Mouse (Mus musculus) layer of hippocampus, adult 8-10 months (tissue): ENCODE data around the gene Zfp324. TPM values are rescaled to one million over a fixed set of nuclear protein-coding genes. Genes with fewer than 3 reads are reported as not detected.
"Not testable (repeated sequence)": the region's sequence is repeated elsewhere in the genome, so short reads cannot be mapped to it uniquely, and the experiment has no call there.

ENCODE experiments used
- DNase-seq, 2 experiments: peaks; one replicate each; pipeline ENCODE4 v3.0.0; 2022; ENCODE audit warnings: low spot score in 2 of 2
- total RNA-seq, 4 experiments: library from RNA; stranded (reverse); gene quantifications; 2 replicates each; pipeline ENCODE4 v1.2.4; 2022

Zfp324 gene
- total RNA-seq: 10 to 100 TPM in 3 of 4 experiments, 1 to 10 TPM in 1; 9.5 to 11.6 (median 11.3) TPM

DNA sequence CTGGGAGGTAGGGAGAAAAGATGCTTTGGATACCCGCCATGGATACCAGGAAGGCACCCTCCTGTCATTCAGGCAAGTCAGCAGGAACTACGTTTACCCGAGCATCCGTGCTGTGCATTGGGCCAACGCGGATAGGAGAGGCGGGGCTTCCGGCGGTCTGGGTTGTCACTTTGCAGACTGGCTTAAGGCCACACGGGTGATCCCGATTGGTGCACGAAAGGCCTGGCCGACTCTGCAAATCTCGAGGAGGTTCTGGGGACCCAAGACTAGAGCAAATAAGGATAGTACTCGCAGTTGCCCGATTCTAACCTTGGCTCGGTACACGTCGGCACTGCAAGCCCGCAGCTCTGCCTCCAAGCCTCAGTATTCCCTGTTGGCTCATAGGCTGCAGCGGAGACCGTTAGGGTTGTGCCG lies at the start of gene Zfp324:
TSS of gene Zfp324 (plus strand) at position 161 of the 414 bp plus-strand sequence.
- peak; percentile 91 for DNase-seq

GRCm38 (mm10) chr7:12920495-12920894 lies 45.1 kb upstream of the Zfp324 start:
- DNase-seq: not testable (repeated sequence)

DNA sequence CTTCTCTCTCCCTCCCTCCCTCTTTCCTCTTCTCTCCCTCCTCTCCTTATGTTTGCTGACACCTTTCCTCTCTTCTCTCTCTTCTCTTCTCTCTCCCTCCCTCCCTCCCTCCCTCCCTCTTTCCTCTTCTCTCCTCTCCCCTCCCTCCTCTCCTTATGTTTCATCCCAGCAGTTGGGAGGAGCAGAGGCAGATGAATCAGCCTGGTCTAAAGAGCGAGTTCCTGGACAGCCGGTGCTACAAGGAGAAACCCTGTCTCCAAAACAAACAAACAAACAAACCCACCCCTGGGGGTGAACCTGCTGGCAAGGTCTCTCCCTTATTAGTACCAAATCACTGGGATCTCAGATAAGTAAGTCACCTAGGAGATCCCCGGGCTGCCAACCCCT lies 44.3 kb upstream of the Zfp324 start:
- DNase-seq: no peak

- DNase-seq: peak; percentile 99 to 100
Measured at GRCm38 (mm10) chr7:12921705-12922465, 43.8 kb upstream of the Zfp324 start, which contains the start of gene Rps5. Gene Rps5, plus strand, starts transcription at chr7:12922290.

DNA sequence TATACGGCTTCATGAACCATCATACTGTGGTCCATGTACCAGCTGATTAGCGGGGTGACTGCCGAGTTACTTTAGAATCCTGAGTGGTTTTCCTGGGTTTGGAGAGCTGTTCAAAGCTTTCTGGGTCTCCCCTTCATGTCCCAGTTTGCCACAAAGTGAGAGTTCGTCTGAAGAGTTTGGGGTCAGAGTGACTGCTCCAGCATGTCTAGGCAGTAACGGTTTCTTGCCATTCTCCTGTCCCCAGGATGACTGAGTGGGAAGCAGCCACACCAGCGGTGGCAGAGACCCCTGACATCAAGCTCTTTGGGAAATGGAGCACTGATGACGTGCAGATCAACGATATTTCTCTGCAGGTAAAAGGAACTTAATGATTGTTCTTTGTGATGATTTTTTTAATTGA lies 42.9 kb upstream of the Zfp324 start:
- DNase-seq: no peak

- no peak for DNase-seq
Measured at GRCm38 (mm10) chr7:12926316-12926715, 39.3 kb upstream of the Zfp324 start.

DNA sequence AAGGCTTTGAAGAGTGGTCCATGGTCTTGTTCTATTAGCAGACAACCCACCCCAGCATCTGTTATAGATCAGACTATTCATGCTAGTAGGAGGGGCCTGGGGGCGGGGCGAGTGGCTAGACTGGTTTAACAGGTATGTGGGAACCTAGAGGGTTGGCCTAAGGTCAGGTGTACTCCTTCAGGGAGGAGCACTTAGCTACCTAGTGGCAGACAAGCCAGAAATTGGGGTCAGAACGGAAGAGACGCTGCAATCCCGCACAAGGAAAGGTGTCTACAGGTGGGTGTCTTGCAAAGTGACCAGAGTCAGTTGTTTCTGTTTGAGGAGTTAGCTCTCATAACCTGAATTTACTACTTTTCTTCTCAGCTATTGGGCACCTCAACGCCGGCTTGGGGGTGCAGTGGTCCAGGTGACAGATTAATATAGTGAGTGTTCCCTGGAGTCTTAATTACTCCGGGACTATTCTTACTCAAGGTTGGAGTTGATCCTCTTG lies 38.4 kb upstream of the Zfp324 start, which contains the start of gene Rnf225:
TSS of gene Rnf225 (plus strand) at position 226 of the 490 bp plus-strand sequence.
- DNase-seq: no peak

- no peak for DNase-seq
Measured at GRCm38 (mm10) chr7:12927693-12928589, 37.7 kb upstream of the Zfp324 start.

DNA sequence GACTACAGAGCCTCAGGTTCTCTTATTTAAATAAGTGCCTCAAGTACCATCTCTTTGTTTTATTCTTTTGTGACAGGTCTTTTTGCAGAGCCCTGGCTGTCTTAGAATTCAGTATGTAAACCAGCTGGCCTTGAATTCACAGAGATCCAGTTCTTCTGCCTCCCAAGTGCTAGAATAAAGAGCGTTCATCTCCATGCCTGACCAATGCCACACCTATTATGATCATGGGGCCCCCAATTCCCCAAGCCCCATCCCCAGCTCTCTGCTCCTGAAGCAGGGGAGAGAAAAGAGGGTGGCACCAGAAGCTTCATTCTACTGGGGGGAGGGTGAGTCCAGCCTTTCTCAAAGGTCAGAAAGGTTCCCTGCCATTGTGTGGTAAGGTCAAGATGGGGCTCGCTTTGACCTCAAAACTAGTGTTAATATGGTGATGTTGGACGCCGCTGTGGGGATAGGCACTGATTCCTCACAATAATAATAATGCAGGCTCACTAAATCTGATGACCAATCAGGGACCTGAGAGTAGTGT lies 32.0 kb upstream of the Zfp324 start:
- DNase-seq: no peak

GRCm38 (mm10) chr7:12934808-12935207 lies 30.8 kb upstream of the Zfp324 start:
- no peak for DNase-seq

DNA sequence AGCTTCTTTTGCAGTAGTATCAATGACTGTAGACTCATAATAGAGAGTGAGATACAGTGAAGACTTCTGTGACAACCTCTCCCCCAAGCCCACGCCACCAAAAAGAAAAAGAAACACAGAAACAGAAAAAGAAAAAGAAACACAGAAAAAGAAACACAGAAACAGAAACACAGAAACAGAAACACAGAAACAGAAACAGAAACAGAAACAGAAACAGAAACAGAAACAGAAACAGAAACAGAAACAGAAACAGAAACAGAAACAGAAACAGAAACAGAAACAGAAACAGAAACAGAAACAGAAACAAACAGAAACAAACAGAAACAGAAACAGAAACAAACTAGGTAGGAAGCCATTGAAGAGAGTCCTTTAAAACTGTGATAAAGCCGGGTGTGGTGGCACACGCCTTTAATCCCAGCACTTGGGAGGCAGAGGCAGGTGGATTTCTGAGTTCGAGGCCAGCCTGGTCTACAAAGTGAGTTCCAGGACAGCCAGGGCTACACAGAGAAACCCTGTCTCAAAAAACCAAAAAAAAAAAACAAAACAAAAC lies 28.3 kb upstream of the Zfp324 start:
- DNase-seq: not testable (repeated sequence)

GRCm38 (mm10) chr7:12940599-12940998 lies 25.0 kb upstream of the Zfp324 start:
- no peak for DNase-seq

DNA sequence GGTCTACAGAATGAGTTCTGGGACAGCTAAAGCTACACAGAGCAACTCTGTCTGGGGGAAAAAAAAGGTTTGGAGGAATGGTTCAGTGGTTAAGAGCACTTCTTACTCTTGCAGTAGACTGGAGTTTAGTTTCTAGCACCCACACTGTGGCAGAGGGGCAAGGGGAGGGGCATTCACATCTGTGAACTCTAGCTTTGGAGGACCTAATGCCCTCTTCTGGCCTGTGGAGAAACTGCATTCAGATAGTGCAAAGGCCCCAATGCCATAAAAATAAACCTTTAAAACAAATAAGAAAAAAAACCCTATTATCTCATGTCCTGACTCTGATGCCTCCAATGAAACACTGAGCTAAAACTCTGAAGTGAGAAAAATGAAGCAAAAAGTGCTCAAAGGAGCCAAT lies 22.1 kb upstream of the Zfp324 start:
- no peak for DNase-seq

- peak; percentile 97 to 98 for DNase-seq
Measured at GRCm38 (mm10) chr7:12949032-12949871, 16.4 kb upstream of the Zfp324 start.

GRCm38 (mm10) chr7:12949872-12950229 lies 15.8 kb upstream of the Zfp324 start:
- DNase-seq: no peak

DNA sequence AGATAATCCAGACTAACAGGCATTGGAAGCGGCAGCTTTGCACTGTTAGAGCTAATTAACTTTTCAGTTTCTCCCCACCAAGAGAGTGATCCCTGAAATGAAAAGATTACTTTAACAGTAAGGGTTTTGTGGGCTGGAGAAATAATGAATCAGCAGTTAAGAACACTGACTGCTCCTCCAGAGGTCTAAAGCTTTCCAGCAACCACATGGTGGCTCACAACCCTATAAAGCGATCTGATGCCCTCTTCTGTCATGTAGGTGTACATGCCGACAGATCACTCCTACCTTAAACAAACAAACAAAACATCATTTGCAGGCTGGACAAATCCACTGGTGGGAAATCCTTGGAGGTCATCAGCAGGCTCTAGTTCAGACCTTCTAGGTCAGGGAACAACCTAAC lies 10.7 kb upstream of the Zfp324 start:
- DNase-seq: no peak

DNA sequence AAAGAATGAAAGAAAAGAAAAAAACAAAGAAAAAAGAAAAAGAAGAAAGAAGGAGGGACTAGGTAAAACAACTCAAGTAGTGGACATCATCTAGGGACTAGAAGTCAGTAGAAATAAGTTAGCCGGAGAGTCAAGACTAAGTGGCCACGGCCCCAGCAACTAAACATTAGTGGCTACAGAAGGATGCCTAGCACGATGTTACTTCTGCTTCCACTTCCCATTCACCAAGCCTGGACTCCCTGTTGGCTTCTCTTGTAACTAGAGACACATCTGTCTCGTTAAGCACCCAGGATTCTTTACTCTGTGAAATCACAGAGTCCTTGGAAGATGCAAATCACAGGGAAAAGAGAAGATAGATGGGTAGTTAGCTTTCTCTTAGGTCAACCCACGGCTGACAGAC lies 8.1 kb upstream of the Zfp324 start:
- DNase-seq: no peak

GRCm38 (mm10) chr7:12958948-12959347 lies 6.7 kb upstream of the Zfp324 start:
- no peak for DNase-seq

DNA sequence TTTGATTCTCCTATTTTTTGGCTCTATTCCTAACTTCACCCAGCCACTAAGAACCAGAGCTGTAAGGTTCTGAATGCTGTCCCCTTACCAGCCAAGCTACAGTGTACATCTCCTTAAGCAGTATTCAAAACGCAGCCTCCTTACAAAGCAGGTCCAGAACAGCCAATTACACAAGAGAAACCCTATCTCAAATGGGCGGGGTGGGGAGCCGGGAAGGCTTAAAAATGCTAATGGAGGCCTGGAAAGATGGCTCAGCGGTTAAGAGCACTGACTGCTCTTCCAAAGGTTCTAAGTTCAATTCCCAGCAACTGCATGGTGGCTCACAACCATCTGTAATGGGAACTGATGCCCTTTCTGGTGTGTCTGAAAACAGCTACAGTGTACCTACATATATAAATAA lies 5.9 kb upstream of the Zfp324 start:
- no peak for DNase-seq

DNA sequence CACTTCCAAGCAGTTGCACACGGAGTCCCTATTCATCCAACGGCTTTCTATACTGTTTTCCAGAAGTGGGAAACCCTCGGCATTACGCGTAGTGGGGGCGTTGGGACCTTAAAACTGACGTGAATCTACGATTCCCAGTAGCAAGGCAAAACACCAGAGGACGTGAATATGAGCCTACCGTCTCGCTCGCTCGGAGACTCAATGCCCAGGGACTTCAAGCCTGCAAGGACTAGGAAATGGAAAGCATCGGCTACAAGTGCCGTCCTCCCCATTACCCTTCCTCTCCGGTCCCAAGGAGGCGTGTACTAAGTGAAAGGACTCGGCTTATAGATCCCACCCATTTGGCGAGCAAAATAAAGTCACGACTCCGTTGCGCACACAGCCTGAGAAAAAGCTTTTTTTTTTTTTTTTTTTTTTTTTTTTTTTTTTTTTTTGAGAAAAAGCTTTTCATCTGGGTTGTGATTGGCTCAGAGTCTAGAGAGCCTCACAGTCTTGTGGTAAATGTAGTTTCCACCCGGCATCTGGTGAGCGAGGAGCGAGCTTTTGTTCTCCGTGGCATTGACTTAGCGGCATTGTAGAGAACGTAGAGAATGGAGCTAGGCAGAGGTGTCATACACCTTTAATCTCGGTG lies 4.0 kb upstream of the Zfp324 start:
- peak; percentile 39 to 49 for DNase-seq
